Mouse (Mus musculus): ENCODE results near the gene Prtn3. TPM values are rescaled to one million over a fixed set of nuclear protein-coding genes. Genes with fewer than 3 reads are reported as not detected.

Prtn3 gene
- polyA plus RNA-seq, 1 experiment from 2014 or later, result 19.6 TPM

DNA sequence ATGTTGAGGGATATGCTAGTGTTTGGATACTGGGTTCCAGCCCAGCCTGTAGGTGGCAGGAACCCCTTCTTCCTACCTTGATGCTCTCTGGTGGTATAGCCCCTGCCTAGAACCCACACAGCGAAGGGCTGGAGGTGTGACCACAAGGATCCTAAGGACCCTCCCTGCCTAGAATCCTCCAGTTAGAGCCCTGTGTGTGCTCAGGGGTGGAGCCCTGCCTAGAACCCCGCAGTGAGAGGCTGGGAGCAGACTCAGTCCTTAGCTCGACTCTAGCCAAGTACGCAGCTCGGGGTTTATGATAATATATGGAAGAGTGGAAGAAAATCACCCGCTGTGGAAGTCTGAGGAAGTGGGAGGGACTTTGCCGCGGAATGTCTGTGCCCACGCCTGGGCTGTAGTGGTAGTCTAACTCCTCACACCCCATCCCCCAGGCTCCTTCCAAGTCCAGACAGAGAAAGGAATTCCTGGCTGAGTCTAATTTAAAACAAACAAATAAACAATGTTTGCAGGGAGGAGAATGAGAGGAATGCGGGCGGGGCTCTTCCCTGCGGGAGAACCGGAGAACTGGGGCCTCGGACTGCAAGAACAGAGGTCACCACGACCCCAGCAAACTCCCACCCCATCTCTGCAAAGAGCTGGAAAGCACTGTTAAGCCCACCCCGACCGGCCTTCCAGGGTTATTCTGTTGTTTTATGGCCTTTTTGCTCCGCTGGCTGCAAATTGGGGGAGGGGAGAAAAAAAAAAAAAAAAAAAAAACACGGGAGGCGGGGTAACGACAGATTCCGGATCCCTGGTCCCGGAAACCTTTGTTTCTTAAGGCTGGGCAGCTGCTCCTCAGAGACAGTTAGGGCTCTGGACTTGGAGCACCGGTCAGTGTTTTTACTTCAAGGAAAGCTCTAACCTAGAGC, 33.4 kb upstream of the Prtn3 start:
- Histone ChIP-seq H3K27ac (replicated peaks; ENCODE audit: low read depth, low read length) (peak overlapping the region; percentile 96), H3K4me3 (ENCODE audit: low read depth, low read length) (peak overlapping the region; percentile 30), H3K9me3 (ENCODE audit: control insufficient read depth, low read length) (no peaks in the 10 kb centered on the region), H3K36me3 (ENCODE audit: control insufficient read depth, insufficient read depth, low read length) (no peaks in the 10 kb centered on the region), H3K4me2 (ENCODE audit: low read depth, severe bottlenecking) (peak overlapping the region; percentile 64), H3K9ac (ENCODE audit: low read length) (peak overlapping the region; percentile 62), H3K27me3 (ENCODE audit: control insufficient read depth, insufficient read depth, low read length) (no peaks in the 10 kb centered on the region), H3K4me1 (ENCODE audit: control insufficient read depth, insufficient read depth, low read length) (peaks cover 10% of the 10 kb centered on the region; the same call in 1 of the 2 replicates)
- WGBS, result 0% methylated on average over 23 of the region's 24 CpGs
- ATAC-seq (ENCODE audit: insufficient number of reproducible peaks, low FRiP score, low TSS enrichment, low read depth) (peak; percentile 88), DNase-seq (ENCODE audit: low spot score) (peak; percentile 81)

DNA sequence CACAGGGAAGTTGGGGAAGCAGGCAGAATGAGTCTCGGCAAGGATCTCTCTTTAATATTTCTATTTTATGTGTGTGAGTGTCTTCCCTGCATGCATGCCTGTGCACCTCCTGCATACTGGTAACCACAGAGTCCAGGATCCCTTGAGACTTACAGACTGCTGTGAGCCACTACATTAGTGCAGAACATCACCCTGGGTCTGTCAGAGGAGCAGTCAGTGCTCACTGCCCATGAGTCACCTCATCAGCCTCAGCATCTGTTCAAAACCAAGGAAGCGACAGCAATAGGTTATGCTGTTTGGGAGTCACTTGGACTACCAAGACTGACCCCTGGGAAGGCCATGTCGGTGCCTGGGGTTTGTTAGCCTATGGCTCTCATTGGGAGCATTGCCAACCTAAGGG, 32.0 kb upstream of the Prtn3 start:
- no peak overlapping the region for H3K4me3 ChIP-seq (ENCODE audit: low read depth, low read length)
- H3K9me3 ChIP-seq (ENCODE audit: control insufficient read depth, low read length), result no peaks in the 10 kb centered on the region
- no peak overlapping the region for H3K4me2 ChIP-seq (ENCODE audit: low read depth, severe bottlenecking)
- DNase-seq (ENCODE audit: low spot score), result no peak
- no peak for ATAC-seq (ENCODE audit: insufficient number of reproducible peaks, low FRiP score, low TSS enrichment, low read depth)
- peaks cover 10% of the 10 kb centered on the region; the same call in 1 of the 2 replicates for H3K4me1 ChIP-seq (ENCODE audit: control insufficient read depth, insufficient read depth, low read length)
- no peaks in the 10 kb centered on the region for H3K36me3 ChIP-seq (ENCODE audit: control insufficient read depth, insufficient read depth, low read length)
- no peaks in the 10 kb centered on the region for H3K27me3 ChIP-seq (ENCODE audit: control insufficient read depth, insufficient read depth, low read length)
- 74% methylated on average over 3 of the region's 3 CpGs for WGBS
- H3K27ac ChIP-seq (replicated peaks; ENCODE audit: low read depth, low read length), result no peak overlapping the region
- no peak overlapping the region for H3K9ac ChIP-seq (ENCODE audit: low read length)

DNA sequence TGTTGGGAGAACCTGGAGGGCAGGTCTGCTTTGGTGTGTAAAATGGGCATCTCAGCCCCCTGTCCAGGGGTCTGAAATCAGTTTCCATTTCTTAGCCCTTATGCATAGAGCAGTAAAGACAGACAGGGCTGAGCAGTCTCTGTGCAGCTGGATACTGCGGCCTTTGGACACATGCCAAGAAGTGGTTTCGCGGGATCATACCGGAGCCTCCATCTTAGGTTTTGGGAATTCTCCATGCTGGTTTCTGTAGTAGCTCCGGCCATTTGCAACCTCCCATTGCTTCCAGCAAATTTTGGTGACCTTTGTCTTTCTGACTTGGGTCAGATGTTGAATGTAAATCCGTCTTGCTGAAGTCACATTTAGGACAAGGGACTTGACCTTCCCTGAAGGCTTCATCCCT, 30.8 kb upstream of the Prtn3 start:
- Histone ChIP-seq H3K9ac (ENCODE audit: low read length) (no peak overlapping the region), H3K4me3 (ENCODE audit: low read depth, low read length) (no peak overlapping the region), H3K27me3 (ENCODE audit: control insufficient read depth, insufficient read depth, low read length) (no peaks in the 10 kb centered on the region), H3K27ac (replicated peaks; ENCODE audit: low read depth, low read length) (no peak overlapping the region), H3K4me2 (ENCODE audit: low read depth, severe bottlenecking) (no peak overlapping the region), H3K9me3 (ENCODE audit: control insufficient read depth, low read length) (no peaks in the 10 kb centered on the region), H3K4me1 (ENCODE audit: control insufficient read depth, insufficient read depth, low read length) (peaks cover 10% of the 10 kb centered on the region; the same call in 1 of the 2 replicates), H3K36me3 (ENCODE audit: control insufficient read depth, insufficient read depth, low read length) (no peaks in the 10 kb centered on the region)
- 87% methylated on average over 6 of the region's 6 CpGs for WGBS
- no peak for DNase-seq (ENCODE audit: low spot score)
- ATAC-seq (ENCODE audit: insufficient number of reproducible peaks, low FRiP score, low TSS enrichment, low read depth), result no peak

DNA sequence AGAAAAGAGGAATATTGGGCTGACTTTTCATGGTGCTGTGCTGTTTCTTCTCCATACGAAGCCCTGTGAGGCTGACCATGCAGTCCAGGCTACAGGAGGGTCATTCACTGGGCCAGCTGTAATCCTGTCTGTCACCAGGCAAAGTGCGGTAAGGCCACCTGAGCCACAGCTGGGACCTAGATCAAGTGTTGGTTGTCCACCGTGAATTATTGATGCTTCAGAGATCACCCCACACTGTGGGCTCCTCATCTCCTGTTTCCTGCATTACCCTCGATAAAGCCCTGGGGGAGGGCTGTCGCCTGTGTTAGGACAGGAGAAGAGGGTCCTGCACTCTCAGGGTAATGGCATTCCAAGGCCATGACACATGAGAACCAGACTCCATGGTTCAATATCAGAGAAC, 27.7 kb upstream of the Prtn3 start:
- Histone ChIP-seq H3K4me2 (ENCODE audit: low read depth, severe bottlenecking) (no peak overlapping the region), H3K27ac (replicated peaks; ENCODE audit: low read depth, low read length) (no peak overlapping the region), H3K4me1 (ENCODE audit: control insufficient read depth, insufficient read depth, low read length) (peaks cover 7% of the 10 kb centered on the region), H3K9me3 (ENCODE audit: control insufficient read depth, low read length) (no peaks in the 10 kb centered on the region), H3K9ac (ENCODE audit: low read length) (no peak overlapping the region), H3K36me3 (ENCODE audit: control insufficient read depth, insufficient read depth, low read length) (no peaks in the 10 kb centered on the region), H3K4me3 (ENCODE audit: low read depth, low read length) (no peak overlapping the region), H3K27me3 (ENCODE audit: control insufficient read depth, insufficient read depth, low read length) (no peaks in the 10 kb centered on the region)
- no peak for DNase-seq (ENCODE audit: low spot score)
- 65% methylated on average over 5 of the region's 5 CpGs for WGBS
- no peak for ATAC-seq (ENCODE audit: insufficient number of reproducible peaks, low FRiP score, low TSS enrichment, low read depth)

DNA sequence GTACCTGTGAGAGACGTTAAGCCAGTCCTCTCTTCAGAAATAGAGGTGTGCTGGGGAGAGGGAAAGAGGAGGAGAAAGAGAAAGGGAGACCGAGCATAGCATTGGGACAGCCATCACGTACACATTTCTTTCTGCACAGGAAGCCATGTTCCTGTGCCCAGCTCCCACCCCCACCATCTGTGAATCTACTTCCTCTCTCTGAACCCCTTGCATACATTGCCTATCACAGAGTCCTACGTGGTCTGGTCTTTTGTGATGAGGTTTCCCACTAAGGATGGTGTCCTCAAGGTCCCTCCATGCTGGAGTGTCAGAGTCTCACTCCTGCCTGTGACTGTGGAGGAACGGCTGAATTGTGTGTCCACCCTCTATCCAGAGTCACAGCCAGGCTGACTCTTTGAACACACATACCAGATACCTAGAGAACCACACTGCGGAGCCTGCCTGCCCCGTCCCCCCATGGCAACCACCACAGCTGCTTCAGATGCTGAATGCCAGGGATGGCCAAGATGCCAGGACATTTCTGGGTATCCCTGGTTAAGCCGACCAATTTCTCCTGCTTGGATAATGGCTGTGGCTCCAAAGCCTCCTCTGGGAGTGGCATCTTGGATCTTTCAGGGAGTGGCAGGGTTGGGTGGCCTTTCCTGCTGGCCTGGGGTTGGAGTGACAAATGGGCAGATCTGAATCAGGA, 24.2 kb upstream of the Prtn3 start:
- Histone ChIP-seq H3K9me3 (ENCODE audit: control insufficient read depth, low read length) (no peaks in the 10 kb centered on the region), H3K27me3 (ENCODE audit: control insufficient read depth, insufficient read depth, low read length) (no peaks in the 10 kb centered on the region), H3K27ac (replicated peaks; ENCODE audit: low read depth, low read length) (no peak overlapping the region), H3K4me1 (ENCODE audit: control insufficient read depth, insufficient read depth, low read length) (peaks cover 19% of the 10 kb centered on the region), H3K4me2 (ENCODE audit: low read depth, severe bottlenecking) (no peak overlapping the region), H3K9ac (ENCODE audit: low read length) (no peak overlapping the region), H3K36me3 (ENCODE audit: control insufficient read depth, insufficient read depth, low read length) (no peaks in the 10 kb centered on the region), H3K4me3 (ENCODE audit: low read depth, low read length) (no peak overlapping the region)
- 84% methylated on average over 8 of the region's 8 CpGs for WGBS
- DNase-seq (ENCODE audit: low spot score) (no peak), ATAC-seq (ENCODE audit: insufficient number of reproducible peaks, low FRiP score, low TSS enrichment, low read depth) (no peak)

DNA sequence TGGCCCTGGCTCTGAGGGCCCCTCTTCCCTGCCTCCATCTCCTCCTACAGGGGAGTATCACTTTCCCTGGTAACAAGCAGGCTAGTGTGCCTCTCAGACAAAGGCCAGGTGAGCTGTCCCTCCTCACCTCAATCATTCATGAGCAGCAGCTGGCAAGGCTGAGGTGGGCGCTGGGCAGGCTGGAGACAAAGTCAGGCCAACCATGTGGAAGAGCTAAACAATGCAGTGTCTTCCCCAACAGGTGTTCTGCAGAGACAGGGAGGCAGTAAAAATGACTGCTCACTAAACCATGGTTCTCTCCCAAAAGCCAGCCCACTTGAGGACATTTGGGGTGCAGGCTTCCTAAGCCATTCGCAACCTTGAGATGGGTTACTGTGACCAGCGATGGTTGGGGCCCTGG, 22.6 kb upstream of the Prtn3 start:
- Histone ChIP-seq H3K27ac (replicated peaks; ENCODE audit: low read depth, low read length) (peak overlapping the region; percentile 100), H3K36me3 (ENCODE audit: control insufficient read depth, insufficient read depth, low read length) (peaks cover 3% of the 10 kb centered on the region; the same call in 1 of the 2 replicates), H3K4me2 (ENCODE audit: low read depth, severe bottlenecking) (peak overlapping the region; percentile 54), H3K27me3 (ENCODE audit: control insufficient read depth, insufficient read depth, low read length) (no peaks in the 10 kb centered on the region), H3K9me3 (ENCODE audit: control insufficient read depth, low read length) (no peaks in the 10 kb centered on the region), H3K4me1 (ENCODE audit: control insufficient read depth, insufficient read depth, low read length) (peaks cover 24% of the 10 kb centered on the region), H3K4me3 (ENCODE audit: low read depth, low read length) (no peak overlapping the region), H3K9ac (ENCODE audit: low read length) (peak overlapping the region; percentile 37)
- DNase-seq (ENCODE audit: low spot score) (no peak), ATAC-seq (ENCODE audit: insufficient number of reproducible peaks, low FRiP score, low TSS enrichment, low read depth) (no peak)
- WGBS, result 71% methylated on average over 3 of the region's 3 CpGs

DNA sequence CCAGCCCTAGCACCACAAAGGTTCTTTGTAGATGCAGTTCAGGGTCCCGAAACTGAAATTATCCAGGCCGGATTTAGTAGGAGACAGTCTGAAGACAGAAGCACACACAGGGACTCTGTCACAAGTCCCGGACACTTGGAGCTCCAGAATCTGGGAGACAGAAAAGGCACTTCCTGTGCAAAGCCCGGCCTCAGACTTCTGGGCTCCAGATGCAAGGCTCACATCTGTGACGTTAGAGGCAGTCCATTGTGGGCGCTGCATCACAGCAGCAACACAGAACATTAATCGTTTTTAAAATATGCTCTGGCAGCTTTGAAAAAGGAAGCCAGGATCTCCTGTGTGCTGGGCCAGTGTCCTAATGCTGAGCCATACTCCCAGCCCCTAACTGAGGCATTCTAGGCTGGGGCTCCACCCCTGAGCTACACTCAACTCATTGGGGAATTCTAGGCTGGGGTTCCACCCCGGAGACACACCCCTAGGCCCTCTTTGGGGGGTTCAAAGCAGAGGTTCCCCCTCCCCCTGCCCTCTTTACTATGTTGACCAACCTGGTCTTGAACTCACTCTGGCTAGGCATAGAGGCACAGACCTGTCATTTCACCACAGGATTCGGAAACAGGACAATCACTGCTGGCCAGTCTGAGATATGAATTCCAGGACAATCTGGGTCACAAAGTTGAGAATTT, 22.0 kb upstream of the Prtn3 start:
- WGBS, result 35% methylated on average over 9 of the region's 9 CpGs

DNA sequence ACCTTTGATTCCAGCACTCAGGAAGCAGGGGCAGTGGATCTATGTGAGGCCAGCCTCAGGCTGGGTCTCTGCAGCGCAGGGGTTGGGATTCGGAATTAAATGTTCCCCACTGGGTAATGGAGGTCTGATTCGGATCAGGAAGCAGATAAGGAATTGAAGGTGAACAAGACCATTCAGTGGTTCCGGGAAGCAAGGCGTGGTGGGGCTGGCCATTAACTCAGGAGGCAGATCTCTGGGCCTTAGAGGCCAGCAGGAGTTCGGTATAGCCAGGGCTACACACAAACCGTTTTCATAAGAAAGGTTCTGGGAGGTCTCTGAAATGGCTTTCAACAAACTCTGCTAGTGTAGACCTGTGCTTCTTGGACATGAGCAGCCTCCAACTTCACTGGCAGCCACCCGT, 21.4 kb upstream of the Prtn3 start:
- Histone ChIP-seq H3K9ac (ENCODE audit: low read length) (peak overlapping the region; percentile 77), H3K9me3 (ENCODE audit: control insufficient read depth, low read length) (no peaks in the 10 kb centered on the region), H3K4me1 (ENCODE audit: control insufficient read depth, insufficient read depth, low read length) (peaks cover 36% of the 10 kb centered on the region), H3K27ac (replicated peaks; ENCODE audit: low read depth, low read length) (peak overlapping the region; percentile 100), H3K27me3 (ENCODE audit: control insufficient read depth, insufficient read depth, low read length) (no peaks in the 10 kb centered on the region), H3K4me3 (ENCODE audit: low read depth, low read length) (peak overlapping the region; percentile 99), H3K36me3 (ENCODE audit: control insufficient read depth, insufficient read depth, low read length) (peaks cover 7% of the 10 kb centered on the region; the same call in 1 of the 2 replicates), H3K4me2 (ENCODE audit: low read depth, severe bottlenecking) (peak overlapping the region; percentile 54)
- 33% methylated on average over 8 of the region's 8 CpGs for WGBS
- ATAC-seq (ENCODE audit: insufficient number of reproducible peaks, low FRiP score, low TSS enrichment, low read depth) (no peak), DNase-seq (ENCODE audit: low spot score) (no peak)

More for the DNA sequence above, 22.0 kb upstream of the Prtn3 start:
- peaks cover 30% of the 10 kb centered on the region for H3K4me1 ChIP-seq (ENCODE audit: control insufficient read depth, insufficient read depth, low read length)
- peak overlapping the region; percentile 54 for H3K4me2 ChIP-seq (ENCODE audit: low read depth, severe bottlenecking)
- ATAC-seq (ENCODE audit: insufficient number of reproducible peaks, low FRiP score, low TSS enrichment, low read depth) (no peak), DNase-seq (ENCODE audit: low spot score) (peak; percentile 57)
- H3K4me3 ChIP-seq (ENCODE audit: low read depth, low read length), result peak overlapping the region; percentile 99
- peak overlapping the region; percentile 100 for H3K27ac ChIP-seq (replicated peaks; ENCODE audit: low read depth, low read length)
- H3K9ac ChIP-seq (ENCODE audit: low read length), result peak overlapping the region; percentile 77
- no peaks in the 10 kb centered on the region for H3K27me3 ChIP-seq (ENCODE audit: control insufficient read depth, insufficient read depth, low read length)
- H3K9me3 ChIP-seq (ENCODE audit: control insufficient read depth, low read length), result no peaks in the 10 kb centered on the region
- H3K36me3 ChIP-seq (ENCODE audit: control insufficient read depth, insufficient read depth, low read length), result peaks cover 5% of the 10 kb centered on the region; the same call in 1 of the 2 replicates

Data from limb, embryonic 11.5 days (tissue).